Mouse (Mus musculus): ENCODE measurements around the gene Samm50. TPM values are rescaled to one million over a fixed set of nuclear protein-coding genes. Genes with fewer than 3 reads are reported as not detected.

The Samm50 gene
- polyA plus RNA-seq, 1 experiment from 2014 or later, result 147 TPM

DNA sequence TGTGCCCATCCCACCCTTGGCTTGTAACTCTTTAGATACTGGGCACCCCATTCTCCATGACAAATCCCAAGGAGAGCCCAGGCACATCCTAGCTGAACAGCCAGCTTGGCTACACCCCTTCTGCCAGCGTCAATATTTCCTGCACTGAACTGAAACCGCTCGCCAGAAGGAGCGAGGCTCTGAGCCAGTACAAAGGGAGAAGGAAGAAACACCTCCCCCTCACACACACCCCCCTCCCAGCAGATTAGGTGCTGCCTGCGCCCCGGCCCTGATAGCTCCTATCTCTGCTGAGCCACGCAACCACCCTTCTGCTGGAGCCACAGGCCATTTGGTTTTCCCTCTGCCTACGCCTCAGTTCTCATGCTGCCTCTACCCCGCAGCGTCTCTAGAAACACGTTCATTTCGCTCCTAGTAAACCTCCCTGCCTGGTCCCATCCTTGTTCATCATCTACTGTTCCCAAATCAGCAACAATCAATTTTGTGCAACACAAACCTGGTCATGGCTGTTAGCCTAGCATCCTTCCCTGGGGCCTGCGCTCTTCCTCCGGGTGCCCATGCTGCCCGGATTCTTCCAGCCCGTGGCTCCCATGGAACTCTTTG, 39.2 kb downstream of the Samm50 start:
- DNase-seq (ENCODE audit: low spot score) (peak; percentile 47), ATAC-seq (replicated peaks; ENCODE audit: low FRiP score, low read depth) (no peak)
- Histone ChIP-seq H3K36me3 (ENCODE audit: insufficient read depth, low read length) (no peaks in the 10 kb centered on the region), H3K4me2 (ENCODE audit: low read length) (peak overlapping the region; percentile 92), H3K4me3 (replicated peaks; ENCODE audit: low read depth, low read length) (peak overlapping the region; percentile 50), H3K4me1 (replicated peaks; ENCODE audit: insufficient read depth, low read length) (peaks cover 4% of the 10 kb centered on the region; the same call in 1 of the 2 replicates), H3K27me3 (ENCODE audit: insufficient read depth, low read length) (no peaks in the 10 kb centered on the region), H3K9me3 (replicated peaks; ENCODE audit: low read length) (no peaks in the 10 kb centered on the region), H3K9ac (ENCODE audit: low read depth, low read length) (peak overlapping the region; percentile 64; the same call in 1 of the 2 replicates), H3K27ac (peak overlapping the region; percentile 48)
- no peak for TF ChIP-seq CTCF (IDR thresholded peaks at IDR 0.05; ENCODE audit: low read depth)
- WGBS, result 8% methylated on average over 16 of the region's 16 CpGs

- no peak for TF ChIP-seq CTCF (IDR thresholded peaks at IDR 0.05; ENCODE audit: low read depth)
- Histone ChIP-seq H3K9ac (ENCODE audit: low read depth, low read length) (peak within 1 kb of the TSS; percentile 64), H3K4me3 (replicated peaks; ENCODE audit: low read depth, low read length) (peak within 1 kb of the TSS; percentile 50), H3K27me3 (ENCODE audit: insufficient read depth, low read length) (no peaks in the 10 kb centered on the region), H3K4me1 (replicated peaks; ENCODE audit: insufficient read depth, low read length) (peaks cover 4% of the 10 kb centered on the region; the same call in 1 of the 2 replicates), H3K27ac (peak within 1 kb of the TSS; percentile 70), H3K36me3 (ENCODE audit: insufficient read depth, low read length) (no peaks in the 10 kb centered on the region), H3K4me2 (ENCODE audit: low read length) (peak within 1 kb of the TSS; percentile 92), H3K9me3 (replicated peaks; ENCODE audit: low read length) (no peaks in the 10 kb centered on the region)
- under 1% methylated on average over 53 of the region's 53 CpGs for WGBS
- ATAC-seq (replicated peaks; ENCODE audit: low FRiP score, low read depth) (peak; percentile 55), DNase-seq (ENCODE audit: low spot score) (peak; percentile 44)
These were observed 39.9 kb downstream of the Samm50 start, which contains the start of gene Parvb for GRCm38 (mm10) chr15:84231721-84232561. TSS of gene Parvb (plus strand) at chr15:84232043.

GRCm38 (mm10) chr15:84232609-84233008, 40.6 kb downstream of the Samm50 start:
- H3K9me3 ChIP-seq (replicated peaks; ENCODE audit: low read length), result no peaks in the 10 kb centered on the region
- H3K27me3 ChIP-seq (ENCODE audit: insufficient read depth, low read length), result no peaks in the 10 kb centered on the region
- DNase-seq (ENCODE audit: low spot score), result no peak
- peak overlapping the region; percentile 92 for H3K4me2 ChIP-seq (ENCODE audit: low read length)
- no peak for ATAC-seq (replicated peaks; ENCODE audit: low FRiP score, low read depth)
- TF ChIP-seq CTCF (IDR thresholded peaks at IDR 0.05; ENCODE audit: low read depth), result no peak
- no peaks in the 10 kb centered on the region for H3K36me3 ChIP-seq (ENCODE audit: insufficient read depth, low read length)
- no peak overlapping the region for H3K9ac ChIP-seq (ENCODE audit: low read depth, low read length)
- peak overlapping the region; percentile 50 for H3K4me3 ChIP-seq (replicated peaks; ENCODE audit: low read depth, low read length)
- H3K27ac ChIP-seq, result no peak overlapping the region
- H3K4me1 ChIP-seq (replicated peaks; ENCODE audit: insufficient read depth, low read length), result peaks cover 4% of the 10 kb centered on the region; the same call in 1 of the 2 replicates
- 25% methylated on average over 8 of the region's 8 CpGs for WGBS

- DNase-seq (ENCODE audit: low spot score) (no peak), ATAC-seq (replicated peaks; ENCODE audit: low FRiP score, low read depth) (peak; percentile 22; the same call in 1 of the 2 replicates)
- H3K4me2 ChIP-seq (ENCODE audit: low read length), result no peak overlapping the region
- H3K9me3 ChIP-seq (replicated peaks; ENCODE audit: low read length), result no peaks in the 10 kb centered on the region
- H3K4me3 ChIP-seq (replicated peaks; ENCODE audit: low read depth, low read length), result no peak overlapping the region
- H3K9ac ChIP-seq (ENCODE audit: low read depth, low read length), result no peak overlapping the region
- no peaks in the 10 kb centered on the region for H3K36me3 ChIP-seq (ENCODE audit: insufficient read depth, low read length)
- peak overlapping the region; percentile 57 for H3K27ac ChIP-seq
- 0 out of 2 replicates have a peak, but pooled peaks have one; percentile 8 for TF ChIP-seq CTCF (IDR thresholded peaks at IDR 0.05; ENCODE audit: low read depth)
- H3K4me1 ChIP-seq (replicated peaks; ENCODE audit: insufficient read depth, low read length), result peaks cover 12% of the 10 kb centered on the region
- WGBS, result 82% methylated on average over 7 of the region's 7 CpGs
- no peaks in the 10 kb centered on the region for H3K27me3 ChIP-seq (ENCODE audit: insufficient read depth, low read length)
These were observed 42.9 kb downstream of the Samm50 start for GRCm38 (mm10) chr15:84234794-84235581.

DNA sequence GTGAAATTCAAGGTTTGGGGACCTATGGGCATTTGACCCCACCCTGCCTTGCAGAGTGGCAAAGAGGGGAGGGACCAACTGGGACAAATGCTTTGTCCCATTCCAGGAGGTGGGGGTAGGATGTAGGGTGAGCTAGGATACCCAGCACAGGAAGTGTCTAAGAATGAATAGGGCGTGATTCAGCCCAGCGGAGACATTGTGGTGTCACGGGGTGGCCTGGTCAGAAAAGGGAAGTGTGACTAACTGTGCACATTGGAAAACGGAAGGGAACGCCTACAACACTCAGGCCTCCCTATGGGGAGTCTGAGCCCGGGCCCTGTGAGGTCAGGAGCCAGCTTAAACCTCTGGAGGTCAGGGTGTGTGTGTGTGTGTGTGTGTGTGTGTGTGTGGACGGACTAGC, 43.6 kb downstream of the Samm50 start:
- no peak for TF ChIP-seq CTCF (IDR thresholded peaks at IDR 0.05; ENCODE audit: low read depth)
- H3K4me3 ChIP-seq (replicated peaks; ENCODE audit: low read depth, low read length), result no peak overlapping the region
- H3K9me3 ChIP-seq (replicated peaks; ENCODE audit: low read length), result no peaks in the 10 kb centered on the region
- H3K36me3 ChIP-seq (ENCODE audit: insufficient read depth, low read length), result no peaks in the 10 kb centered on the region
- H3K4me1 ChIP-seq (replicated peaks; ENCODE audit: insufficient read depth, low read length), result peaks cover 12% of the 10 kb centered on the region
- peak; percentile 69 for DNase-seq (ENCODE audit: low spot score)
- peak; percentile 43 for ATAC-seq (replicated peaks; ENCODE audit: low FRiP score, low read depth)
- 76% methylated on average over 7 of the region's 7 CpGs for WGBS
- H3K27me3 ChIP-seq (ENCODE audit: insufficient read depth, low read length), result no peaks in the 10 kb centered on the region
- H3K27ac ChIP-seq, result 0 out of 2 replicates have a peak overlapping the region, but pooled peaks have one; percentile 57
- H3K9ac ChIP-seq (ENCODE audit: low read depth, low read length), result no peak overlapping the region
- no peak overlapping the region for H3K4me2 ChIP-seq (ENCODE audit: low read length)

DNA sequence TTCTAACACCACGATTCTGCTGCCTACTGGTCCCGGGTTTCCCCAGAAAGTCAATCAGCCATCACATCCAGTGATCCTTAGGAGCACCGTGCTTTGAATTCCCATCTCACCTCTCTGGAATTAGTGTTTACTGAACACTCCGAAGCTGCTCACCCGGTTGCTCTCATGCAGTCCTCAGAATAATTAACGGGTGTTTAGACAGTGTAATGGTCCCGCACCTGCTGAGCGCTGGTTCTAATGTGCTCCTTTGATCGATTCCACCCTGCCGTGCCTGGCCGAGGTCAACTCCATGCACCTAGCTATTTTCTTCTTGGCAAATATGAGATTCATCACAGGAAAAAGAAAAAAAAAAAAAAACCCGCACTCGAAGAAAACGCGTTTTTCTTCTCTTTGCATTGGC, 46.5 kb downstream of the Samm50 start:
- H3K9me3 ChIP-seq (replicated peaks; ENCODE audit: low read length), result no peaks in the 10 kb centered on the region
- no peak overlapping the region for H3K27ac ChIP-seq
- 0 out of 2 replicates have a peak overlapping the region, but pooled peaks have one; percentile 27 for H3K4me2 ChIP-seq (ENCODE audit: low read length)
- no peak for TF ChIP-seq CTCF (IDR thresholded peaks at IDR 0.05; ENCODE audit: low read depth)
- peaks cover 12% of the 10 kb centered on the region for H3K4me1 ChIP-seq (replicated peaks; ENCODE audit: insufficient read depth, low read length)
- H3K9ac ChIP-seq (ENCODE audit: low read depth, low read length), result no peak overlapping the region
- H3K27me3 ChIP-seq (ENCODE audit: insufficient read depth, low read length), result no peaks in the 10 kb centered on the region
- DNase-seq (ENCODE audit: low spot score) (peak; percentile 29), ATAC-seq (replicated peaks; ENCODE audit: low FRiP score, low read depth) (no peak)
- no peaks in the 10 kb centered on the region for H3K36me3 ChIP-seq (ENCODE audit: insufficient read depth, low read length)
- 23% methylated on average over 15 of the region's 15 CpGs for WGBS
- H3K4me3 ChIP-seq (replicated peaks; ENCODE audit: low read depth, low read length), result no peak overlapping the region
